Mouse (Mus musculus) bone marrow macrophage, adult 2 months (primary cell): ENCODE data around the gene Zfp800.

Experiments
- CTCF ChIP-seq: IDR thresholded peaks from 2 replicates; pipeline ENCODE4 v1.5.1; 2012; ENCODE audit warnings: low read depth, mild to moderate bottlenecking, low read length, moderate library complexity
- POLR2A ChIP-seq: IDR thresholded peaks from 2 replicates; pipeline ENCODE4 v1.6.1; 2012; ENCODE audit warnings: mild to moderate bottlenecking, low read depth, low read length, borderline replicate concordance

DNA sequence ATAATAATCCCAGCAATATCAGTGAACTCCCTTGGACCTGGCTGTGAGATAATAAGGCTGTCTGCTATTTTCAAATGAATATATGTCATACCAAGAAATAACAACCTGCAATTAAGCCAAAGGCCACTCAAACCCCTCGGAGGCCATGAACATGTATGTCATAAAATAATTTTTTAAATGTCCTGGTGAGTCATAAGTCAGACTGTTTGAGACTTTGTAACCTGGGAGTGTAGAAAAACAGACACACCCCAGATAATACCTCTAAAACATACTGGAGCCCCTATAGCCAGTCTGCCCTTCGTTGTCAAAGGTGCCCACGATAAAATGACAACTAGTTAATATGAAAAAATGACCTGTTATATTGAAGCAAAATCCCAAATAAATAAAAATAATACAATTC is 8.8 kb downstream of the Zfp800 start:
- TF ChIP-seq CTCF (no peak), POLR2A (no peak)
